Mouse (Mus musculus): ENCODE results near the gene Ccdc173.

- no peak for TF ChIP-seq CTCF (conservative IDR thresholded peaks at IDR 0.05; ENCODE audit: low read length)
- TF ChIP-seq NANOG (IDR thresholded peaks at IDR 0.05; ENCODE audit: borderline replicate concordance, low read length), result no peak
These were observed 27.2 kb upstream of the Ccdc173 start for GRCm38 (mm10) chr2:69816575-69816974.

All from E14TG2a.4 (cell line).